Mouse (Mus musculus): ENCODE measurements around the gene E2f3. TPM values are rescaled to one million over a fixed set of nuclear protein-coding genes. Genes with fewer than 3 reads are reported as not detected.

E2f3 gene
- polyA plus RNA-seq, 1 experiment from 2014 or later = 3.9 TPM

DNA sequence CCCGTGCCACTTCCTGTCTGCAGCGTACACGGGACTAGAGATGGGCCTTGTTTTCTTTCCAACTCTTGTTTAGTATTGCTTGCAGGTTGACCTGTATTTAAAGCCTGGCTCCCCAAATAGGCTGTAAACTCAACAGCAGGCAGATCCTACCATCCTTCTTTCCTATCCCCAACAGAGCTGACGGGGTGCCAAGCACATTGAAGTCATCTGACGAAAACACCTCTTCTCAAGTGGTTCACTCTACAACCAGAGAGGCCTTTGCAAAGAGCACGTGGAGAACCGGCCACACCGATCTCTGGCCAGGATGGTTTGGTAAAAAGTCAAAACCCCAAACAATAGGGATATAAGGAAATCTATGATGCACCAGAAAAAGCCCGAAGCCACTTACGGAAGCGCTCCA, 8.5 kb downstream of the E2f3 start:
- H3K9me3 ChIP-seq (replicated peaks) = no peaks in the 10 kb centered on the region
- H3K36me3 ChIP-seq (replicated peaks) = peaks cover 36% of the 10 kb centered on the region
- ATAC-seq (ENCODE audit: insufficient read depth) = no peak
- no peak overlapping the region for H3K9ac ChIP-seq
- no peak overlapping the region for H3K27ac ChIP-seq (replicated peaks)
- H3K4me1 ChIP-seq (replicated peaks) = peaks cover 46% of the 10 kb centered on the region
- H3K27me3 ChIP-seq = no peaks in the 10 kb centered on the region
- H3K4me2 ChIP-seq = no peak overlapping the region
- WGBS (ENCODE audit: insufficient replicate concordance) = 79% methylated on average over 11 of the region's 11 CpGs
- H3K4me3 ChIP-seq (replicated peaks) = no peak overlapping the region

DNA sequence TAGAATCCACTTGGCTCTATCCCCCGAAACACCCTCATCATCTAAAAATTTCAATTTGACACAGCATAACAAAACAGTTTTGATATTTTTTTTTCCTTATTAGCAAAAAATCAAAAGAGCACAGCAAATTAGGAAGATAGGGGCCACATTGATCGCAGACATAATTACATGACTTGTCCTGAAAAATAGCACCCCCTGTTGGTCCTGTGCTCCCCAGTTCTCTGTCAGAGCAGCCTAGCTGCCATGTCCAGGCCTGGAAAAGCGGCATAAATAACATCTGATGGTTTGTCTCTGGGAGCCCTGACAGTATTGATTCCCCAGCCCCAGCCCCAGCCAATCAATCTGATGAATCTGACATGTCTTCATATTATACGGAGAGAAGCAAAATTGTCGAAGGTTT, 11.8 kb downstream of the E2f3 start:
- Histone ChIP-seq H3K4me1 (replicated peaks) (peaks cover 26% of the 10 kb centered on the region), H3K4me3 (replicated peaks) (no peak overlapping the region), H3K27me3 (no peaks in the 10 kb centered on the region), H3K9ac (no peak overlapping the region), H3K4me2 (no peak overlapping the region), H3K36me3 (replicated peaks) (peaks cover 28% of the 10 kb centered on the region), H3K9me3 (replicated peaks) (no peaks in the 10 kb centered on the region), H3K27ac (replicated peaks) (no peak overlapping the region)
- ATAC-seq (ENCODE audit: insufficient read depth) = no peak
- 78% methylated on average over 5 of the region's 5 CpGs for WGBS (ENCODE audit: insufficient replicate concordance)

DNA sequence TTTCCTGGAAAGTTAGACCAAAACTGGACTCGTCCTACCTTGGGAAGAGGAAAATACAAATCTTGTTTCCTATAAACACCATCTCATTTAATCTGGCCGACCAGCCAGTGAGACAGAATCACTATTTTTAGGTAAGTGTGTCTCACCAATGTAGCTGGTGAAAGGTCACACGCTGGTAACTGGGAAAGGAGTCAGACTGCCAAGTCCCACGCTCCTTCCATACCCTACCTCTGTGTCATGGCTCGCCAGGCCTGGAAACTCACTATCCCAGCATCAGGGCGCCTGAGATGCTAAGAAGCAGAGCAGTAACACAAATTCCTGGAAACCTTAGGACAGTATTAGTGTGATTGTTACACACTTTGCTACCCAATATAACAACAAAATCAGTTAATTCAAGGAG, 12.3 kb downstream of the E2f3 start:
- H3K36me3 ChIP-seq (replicated peaks) = peaks cover 24% of the 10 kb centered on the region
- H3K4me1 ChIP-seq (replicated peaks) = peaks cover 26% of the 10 kb centered on the region
- H3K27me3 ChIP-seq = no peaks in the 10 kb centered on the region
- no peak overlapping the region for H3K9ac ChIP-seq
- H3K9me3 ChIP-seq (replicated peaks) = no peaks in the 10 kb centered on the region
- no peak overlapping the region for H3K27ac ChIP-seq (replicated peaks)
- H3K4me3 ChIP-seq (replicated peaks) = no peak overlapping the region
- ATAC-seq (ENCODE audit: insufficient read depth) = no peak
- no peak overlapping the region for H3K4me2 ChIP-seq
- 82% methylated on average over 6 of the region's 6 CpGs for WGBS (ENCODE audit: insufficient replicate concordance)

DNA sequence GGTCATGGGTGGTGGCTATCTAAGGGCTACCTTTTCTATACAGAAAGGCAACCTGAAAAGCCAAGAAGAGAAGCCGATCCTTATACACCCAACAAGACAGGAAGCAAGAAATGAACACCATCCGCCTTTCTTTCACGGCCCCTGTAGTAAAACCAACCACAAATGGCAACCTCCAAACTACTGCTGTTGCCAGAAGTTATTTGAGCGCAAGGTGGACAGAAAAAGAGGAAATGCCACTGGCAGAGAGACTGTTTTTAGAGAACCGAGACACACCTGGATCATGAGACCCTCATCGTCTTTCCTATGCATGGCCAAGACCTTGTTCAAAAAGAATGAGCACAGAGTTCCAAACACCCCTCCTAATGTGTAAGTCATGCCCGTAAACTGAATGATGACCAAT, 15.5 kb downstream of the E2f3 start:
- peaks cover 8% of the 10 kb centered on the region; the same call in 1 of the 2 replicates for H3K36me3 ChIP-seq (replicated peaks)
- H3K9ac ChIP-seq = no peak overlapping the region
- no peak overlapping the region for H3K4me3 ChIP-seq (replicated peaks)
- WGBS (ENCODE audit: insufficient replicate concordance) = 67% methylated on average over 7 of the region's 7 CpGs
- peaks cover 24% of the 10 kb centered on the region for H3K4me1 ChIP-seq (replicated peaks)
- H3K27ac ChIP-seq (replicated peaks) = no peak overlapping the region
- ATAC-seq (ENCODE audit: insufficient read depth) = no peak
- no peak overlapping the region for H3K4me2 ChIP-seq
- no peaks in the 10 kb centered on the region for H3K27me3 ChIP-seq
- no peaks in the 10 kb centered on the region for H3K9me3 ChIP-seq (replicated peaks)

DNA sequence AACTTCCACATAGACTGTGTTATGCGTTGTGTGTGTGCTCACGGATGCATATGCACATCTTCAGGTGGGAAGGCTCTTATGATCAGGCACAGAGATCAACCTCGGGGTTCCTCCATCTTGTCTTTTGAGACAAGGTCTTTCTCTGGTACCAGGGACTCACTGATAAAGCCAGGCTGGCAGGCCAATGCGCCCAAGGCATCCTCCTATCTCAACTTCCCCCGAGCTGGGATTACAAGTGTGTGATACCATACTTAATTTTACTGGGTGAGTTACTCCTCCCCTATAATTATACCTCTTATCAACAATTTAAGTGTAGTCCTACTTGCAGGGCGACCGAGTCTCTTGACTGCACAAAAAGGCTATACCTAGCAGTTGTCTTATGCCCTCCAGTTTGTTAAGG, 17.2 kb downstream of the E2f3 start:
- Histone ChIP-seq H3K27ac (replicated peaks) (no peak overlapping the region), H3K9ac (no peak overlapping the region), H3K36me3 (replicated peaks) (peaks cover 8% of the 10 kb centered on the region; the same call in 1 of the 2 replicates), H3K27me3 (no peaks in the 10 kb centered on the region), H3K4me1 (replicated peaks) (peaks cover 27% of the 10 kb centered on the region), H3K9me3 (replicated peaks) (no peaks in the 10 kb centered on the region), H3K4me2 (no peak overlapping the region), H3K4me3 (replicated peaks) (no peak overlapping the region)
- ATAC-seq (ENCODE audit: insufficient read depth) = peak; percentile 67
- 36% methylated on average over 7 of the region's 7 CpGs for WGBS (ENCODE audit: insufficient replicate concordance)

DNA sequence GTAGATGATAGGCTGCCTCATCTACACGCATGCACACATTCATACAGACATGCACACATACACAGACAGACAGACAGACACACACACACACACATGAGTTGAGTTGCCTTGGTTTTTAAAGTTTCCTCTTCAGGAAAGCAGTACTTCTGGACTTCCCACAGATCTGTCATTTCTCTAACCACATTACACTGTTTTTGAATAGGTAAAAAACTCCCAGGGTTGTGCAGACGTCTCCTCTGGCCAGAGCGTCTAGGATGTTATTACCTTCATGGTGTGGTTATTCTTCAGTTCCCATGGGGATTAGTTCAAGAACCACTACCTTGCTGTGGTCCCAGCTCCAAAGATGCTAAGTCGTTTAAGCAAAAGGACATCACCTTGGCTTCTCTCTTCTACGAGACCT, 18.5 kb downstream of the E2f3 start:
- H3K27ac ChIP-seq (replicated peaks) = no peak overlapping the region
- H3K9me3 ChIP-seq (replicated peaks) = no peaks in the 10 kb centered on the region
- WGBS (ENCODE audit: insufficient replicate concordance) = 76% methylated on average over 5 of the region's 5 CpGs
- no peak overlapping the region for H3K9ac ChIP-seq
- H3K4me3 ChIP-seq (replicated peaks) = no peak overlapping the region
- no peaks in the 10 kb centered on the region for H3K27me3 ChIP-seq
- peaks cover 29% of the 10 kb centered on the region for H3K4me1 ChIP-seq (replicated peaks)
- no peak for ATAC-seq (ENCODE audit: insufficient read depth)
- no peak overlapping the region for H3K4me2 ChIP-seq
- peaks cover 15% of the 10 kb centered on the region; the same call in 1 of the 2 replicates for H3K36me3 ChIP-seq (replicated peaks)

DNA sequence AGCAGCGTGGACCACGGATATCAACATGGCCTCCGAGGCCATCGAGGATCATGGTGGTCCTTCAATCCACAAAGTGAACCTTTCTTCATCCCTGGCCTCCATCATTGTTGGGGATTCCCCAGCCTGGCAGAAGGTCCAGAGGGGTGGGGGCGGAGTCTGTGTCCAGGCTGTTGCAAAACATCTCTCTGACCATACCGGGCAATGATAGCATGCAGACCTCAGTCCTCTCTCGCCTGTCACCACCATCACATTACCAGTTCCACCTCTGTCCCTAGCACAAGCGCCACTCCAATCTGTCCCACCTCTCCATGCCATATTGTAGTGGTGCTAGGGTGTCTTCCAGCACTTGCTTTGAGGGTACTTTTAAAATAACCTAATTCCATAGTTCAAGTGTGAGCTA, 18.9 kb downstream of the E2f3 start:
- H3K27ac ChIP-seq (replicated peaks) = no peak overlapping the region
- no peak overlapping the region for H3K4me3 ChIP-seq (replicated peaks)
- H3K4me1 ChIP-seq (replicated peaks) = peaks cover 29% of the 10 kb centered on the region
- H3K36me3 ChIP-seq (replicated peaks) = peaks cover 12% of the 10 kb centered on the region; the same call in 1 of the 2 replicates
- no peaks in the 10 kb centered on the region for H3K9me3 ChIP-seq (replicated peaks)
- no peak overlapping the region for H3K9ac ChIP-seq
- no peaks in the 10 kb centered on the region for H3K27me3 ChIP-seq
- H3K4me2 ChIP-seq = no peak overlapping the region
- WGBS (ENCODE audit: insufficient replicate concordance) = 83% methylated on average over 8 of the region's 8 CpGs
- peak; percentile 43; the same call in 1 of the 2 replicates for ATAC-seq (ENCODE audit: insufficient read depth)

DNA sequence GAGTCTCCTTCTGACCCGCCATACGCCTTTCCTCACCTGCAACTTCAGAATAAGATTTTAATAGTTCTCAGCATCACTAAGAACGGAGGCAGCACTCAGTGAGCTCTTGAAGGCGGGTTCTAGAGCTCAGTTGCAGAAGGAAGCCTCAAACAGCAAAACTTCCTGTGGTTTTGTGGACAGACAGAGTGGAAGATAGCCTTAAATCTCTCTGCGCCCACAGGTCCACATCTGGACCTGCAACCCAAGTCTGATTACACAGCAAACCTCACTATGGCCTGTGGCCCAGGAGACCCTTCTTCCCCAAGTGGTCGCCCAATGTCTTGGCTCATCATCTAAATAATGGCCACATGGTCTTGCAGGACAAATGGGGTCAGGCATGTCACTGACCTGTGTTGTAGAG, 21.8 kb downstream of the E2f3 start:
- Histone ChIP-seq H3K4me1 (replicated peaks) (peaks cover 17% of the 10 kb centered on the region; the same call in 1 of the 2 replicates), H3K4me2 (no peak overlapping the region), H3K9ac (no peak overlapping the region), H3K27me3 (no peaks in the 10 kb centered on the region), H3K36me3 (replicated peaks) (peaks cover 19% of the 10 kb centered on the region; the same call in 1 of the 2 replicates), H3K27ac (replicated peaks) (no peak overlapping the region), H3K4me3 (replicated peaks) (no peak overlapping the region), H3K9me3 (replicated peaks) (no peaks in the 10 kb centered on the region)
- ATAC-seq (ENCODE audit: insufficient read depth) = no peak
- 39% methylated on average over 6 of the region's 6 CpGs for WGBS (ENCODE audit: insufficient replicate concordance)

DNA sequence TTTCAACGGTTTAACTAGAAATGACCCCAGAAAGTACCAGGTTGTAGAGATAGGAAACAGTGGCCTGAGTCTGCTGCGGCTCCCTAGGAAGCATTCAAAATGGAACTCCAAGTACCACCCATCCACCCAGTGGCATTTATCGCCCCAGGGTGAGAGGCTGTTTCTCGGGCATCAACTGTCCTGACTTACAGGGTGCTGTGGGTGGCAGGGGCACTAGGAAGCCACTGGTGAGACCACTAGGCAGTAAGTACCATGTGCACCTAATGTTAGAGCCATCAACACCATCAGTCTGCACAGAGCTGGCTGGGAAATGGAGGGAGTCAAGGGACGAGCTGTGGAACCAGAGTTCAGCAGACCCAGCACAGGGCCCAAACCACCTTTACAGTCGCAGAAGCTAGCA, 25.4 kb downstream of the E2f3 start:
- ATAC-seq (ENCODE audit: insufficient read depth) = no peak
- no peaks in the 10 kb centered on the region for H3K27me3 ChIP-seq
- peaks cover 22% of the 10 kb centered on the region; the same call in 1 of the 2 replicates for H3K4me1 ChIP-seq (replicated peaks)
- H3K36me3 ChIP-seq (replicated peaks) = 0 out of 2 replicates have a peak, but pooled peaks cover 19% of the 10 kb centered on the region
- WGBS (ENCODE audit: insufficient replicate concordance) = 71% methylated on average over 6 of the region's 6 CpGs
- no peaks in the 10 kb centered on the region for H3K9me3 ChIP-seq (replicated peaks)
- no peak overlapping the region for H3K4me2 ChIP-seq
- H3K4me3 ChIP-seq (replicated peaks) = no peak overlapping the region
- no peak overlapping the region for H3K9ac ChIP-seq
- no peak overlapping the region for H3K27ac ChIP-seq (replicated peaks)

DNA sequence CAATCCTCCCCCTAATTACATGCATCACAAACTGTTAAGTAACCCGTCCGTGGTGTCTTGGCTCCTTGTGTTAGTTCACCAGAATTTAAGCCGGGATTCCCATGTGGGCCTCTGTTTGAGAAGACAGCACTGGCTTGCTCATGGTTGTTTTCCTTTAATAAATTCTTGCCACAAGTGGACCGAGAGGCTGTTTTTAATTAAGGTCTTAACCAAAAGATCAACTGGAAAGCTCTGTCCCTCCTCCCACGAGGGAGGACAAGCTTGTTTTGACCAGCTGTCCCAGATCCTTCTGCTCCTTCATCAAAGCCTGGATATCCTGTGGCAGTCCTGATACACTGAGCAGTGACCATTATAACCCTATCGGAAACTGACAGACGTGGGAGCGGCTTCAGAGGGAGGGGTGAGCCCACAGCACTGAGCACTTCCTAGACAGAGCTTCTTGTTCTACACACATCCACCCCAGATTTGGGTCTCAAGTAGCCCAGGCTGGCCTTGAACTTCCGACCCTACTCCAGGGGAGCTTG, 28.1 kb downstream of the E2f3 start:
- WGBS (ENCODE audit: insufficient replicate concordance) = 72% methylated on average over 9 of the region's 9 CpGs
- H3K27ac ChIP-seq (replicated peaks) = no peak overlapping the region
- H3K4me3 ChIP-seq (replicated peaks) = no peak overlapping the region
- H3K27me3 ChIP-seq = no peaks in the 10 kb centered on the region
- H3K9me3 ChIP-seq (replicated peaks) = no peaks in the 10 kb centered on the region
- peaks cover 17% of the 10 kb centered on the region; the same call in 1 of the 2 replicates for H3K4me1 ChIP-seq (replicated peaks)
- H3K4me2 ChIP-seq = no peak overlapping the region
- H3K36me3 ChIP-seq (replicated peaks) = peaks cover 15% of the 10 kb centered on the region; the same call in 1 of the 2 replicates
- peak; percentile 53 for ATAC-seq (ENCODE audit: insufficient read depth)
- H3K9ac ChIP-seq = no peak overlapping the region

DNA sequence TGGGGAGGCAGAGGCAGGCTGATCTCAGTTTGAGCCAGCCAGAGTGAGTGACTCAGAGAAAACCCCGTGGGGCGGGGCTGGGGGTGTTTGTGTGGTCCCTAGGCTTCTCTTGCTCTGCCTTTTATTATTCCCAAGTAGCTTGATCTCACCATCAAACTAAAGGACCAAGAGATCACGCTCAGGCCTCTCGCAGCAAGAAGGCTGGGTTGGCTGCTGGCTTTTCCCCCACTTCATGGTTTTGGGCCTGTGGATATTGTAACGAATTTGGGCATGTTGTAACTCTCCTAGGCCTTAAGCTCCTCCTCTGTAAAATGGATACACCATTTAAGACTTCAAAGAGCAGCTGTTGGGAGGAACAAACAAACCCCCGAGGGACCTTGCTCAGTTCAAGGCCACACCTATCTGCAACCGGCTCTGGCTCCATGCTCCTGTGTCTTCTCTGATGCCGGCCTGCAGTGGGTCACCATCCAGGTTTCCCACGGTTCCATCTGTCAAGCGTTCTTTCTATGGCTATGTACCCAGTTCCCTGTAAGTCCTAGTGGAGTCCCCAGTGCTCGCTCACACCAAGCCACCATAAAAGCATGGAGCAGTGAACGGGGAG, 28.9 kb downstream of the E2f3 start:
- no peaks in the 10 kb centered on the region for H3K27me3 ChIP-seq
- H3K4me1 ChIP-seq (replicated peaks) = peaks cover 17% of the 10 kb centered on the region; the same call in 1 of the 2 replicates
- no peak for ATAC-seq (ENCODE audit: insufficient read depth)
- H3K27ac ChIP-seq (replicated peaks) = no peak overlapping the region
- H3K4me2 ChIP-seq = no peak overlapping the region
- 73% methylated on average over 12 of the region's 12 CpGs for WGBS (ENCODE audit: insufficient replicate concordance)
- H3K9ac ChIP-seq = no peak overlapping the region
- H3K4me3 ChIP-seq (replicated peaks) = no peak overlapping the region
- H3K9me3 ChIP-seq (replicated peaks) = no peaks in the 10 kb centered on the region
- peaks cover 15% of the 10 kb centered on the region; the same call in 1 of the 2 replicates for H3K36me3 ChIP-seq (replicated peaks)
